Mouse (Mus musculus) inflammation-experienced regulatory T-cells, adult 6 months (primary cell): ENCODE data around the gene Kif7. TPM values are rescaled to one million over a fixed set of nuclear protein-coding genes. Genes with fewer than 3 reads are reported as not detected.

Experiments
- ATAC-seq: one replicate; pipeline ENCODE4 v1.8.0; 2017
- polyA plus RNA-seq, 3 experiments: library from polyadenylated mRNA; unstranded; fragments of 100-300 nt; shearing (Covaris generic); gene quantifications; one replicate each; pipeline ENCODE4 v1.2.1; 2017

The Kif7 gene
- under 1 TPM; 0.20 to 0.55 (median 0.31) TPM for polyA plus RNA-seq

- peak; percentile 71 for ATAC-seq
Observed at GRCm38 (mm10) chr7:79715187-79715981, at the start of gene Kif7. Gene Kif7 (minus strand): TSS chr7:79715720.

GRCm38 (mm10) chr7:79762106-79762505 is 46.6 kb upstream of the Kif7 start:
- no peak for ATAC-seq

GRCm38 (mm10) chr7:79761124-79761876 is 45.8 kb upstream of the Kif7 start:
- no peak for ATAC-seq

- peak; percentile 75 for ATAC-seq
Observed at GRCm38 (mm10) chr7:79759766-79760165, 44.2 kb upstream of the Kif7 start.

- no peak for ATAC-seq
Observed at GRCm38 (mm10) chr7:79758176-79758575, 42.7 kb upstream of the Kif7 start.

GRCm38 (mm10) chr7:79756334-79756733 is 40.8 kb upstream of the Kif7 start:
- ATAC-seq: no peak

GRCm38 (mm10) chr7:79749511-79749910 is 34.0 kb upstream of the Kif7 start:
- no peak for ATAC-seq

GRCm38 (mm10) chr7:79747659-79748058 is 32.1 kb upstream of the Kif7 start:
- ATAC-seq: no peak

- ATAC-seq: no peak
Observed at GRCm38 (mm10) chr7:79744585-79744984, 29.1 kb upstream of the Kif7 start.

- ATAC-seq: no peak
Observed at GRCm38 (mm10) chr7:79744051-79744450, 28.5 kb upstream of the Kif7 start.

GRCm38 (mm10) chr7:79742659-79743536 is 27.4 kb upstream of the Kif7 start, which contains the start of the genes Pex11a and Wdr93:
Gene Pex11a (minus strand): TSS chr7:79743131.
Gene Wdr93 (plus strand): TSS chr7:79743163.
- ATAC-seq: peak; percentile 96

- peak; percentile 5 for ATAC-seq
Observed at GRCm38 (mm10) chr7:79742277-79742658, 26.7 kb upstream of the Kif7 start.

- ATAC-seq: no peak
Observed at GRCm38 (mm10) chr7:79740279-79740678, 24.8 kb upstream of the Kif7 start.

GRCm38 (mm10) chr7:79738913-79739312 is 23.4 kb upstream of the Kif7 start:
- ATAC-seq: no peak

GRCm38 (mm10) chr7:79736511-79736910 is 21.0 kb upstream of the Kif7 start:
- no peak for ATAC-seq

GRCm38 (mm10) chr7:79734563-79734962 is 19.0 kb upstream of the Kif7 start:
- no peak for ATAC-seq

GRCm38 (mm10) chr7:79732622-79733021 is 17.1 kb upstream of the Kif7 start, which contains the start of gene Plin1:
Gene Plin1 (minus strand): TSS chr7:79732903.
- ATAC-seq: no peak

- no peak for ATAC-seq
Observed at GRCm38 (mm10) chr7:79731438-79731837, 15.9 kb upstream of the Kif7 start.

GRCm38 (mm10) chr7:79729743-79730370 is 14.3 kb upstream of the Kif7 start:
- ATAC-seq: no peak

GRCm38 (mm10) chr7:79729169-79729568 is 13.6 kb upstream of the Kif7 start:
- ATAC-seq: peak; percentile 73

GRCm38 (mm10) chr7:79728219-79728618 is 12.7 kb upstream of the Kif7 start:
- ATAC-seq: peak; percentile 73

- ATAC-seq: peak; percentile 48
Observed at GRCm38 (mm10) chr7:79727091-79727490, 11.6 kb upstream of the Kif7 start.
